Mouse (Mus musculus) ES-E14 (cell line): ENCODE measurements at regions not wholly inside any gene's neighbourhood (a gene's known extent, or its start where the extent isn't known, plus 50 kb on each side); places are given as distances from the start of the nearest gene placed in this dataset.

Experiments used
- CHD2 ChIP-seq: IDR thresholded peaks from 2 replicates; pipeline ENCODE4 v1.6.1; 2014; ENCODE audit warnings: mild to moderate bottlenecking, low read depth, low read length, inconsistent platforms
- HCFC1 ChIP-seq: IDR thresholded peaks from 2 replicates; pipeline ENCODE4 v1.6.1; 2012; ENCODE audit warnings: low read length, inconsistent platforms, borderline replicate concordance; ENCODE audit not compliant: insufficient read depth
- MAFK ChIP-seq: IDR thresholded peaks from 2 replicates; pipeline ENCODE4 v1.6.1; 2014; ENCODE audit warnings: mild to moderate bottlenecking, low read depth, low read length, inconsistent platforms; ENCODE audit not compliant: insufficient read depth
- ZC3H11A ChIP-seq: IDR thresholded peaks from 2 replicates; pipeline ENCODE4 v1.6.1; 2012; ENCODE audit warnings: low read depth, mild to moderate bottlenecking, inconsistent platforms, low read length, borderline replicate concordance

GRCm38 (mm10) chr13:99115541-99115940 is 69.1 kb upstream of the Zfp366 start:
- no peak for TF ChIP-seq ZC3H11A
- no peak for TF ChIP-seq CHD2
- TF ChIP-seq HCFC1, result no peak
- no peak for TF ChIP-seq MAFK
